Mouse (Mus musculus): ENCODE data around the gene Traf4.
A peak's percentile ranks its signal among the peaks of the same experiment; 100 is the strongest.

Traf4 gene

GRCm38 (mm10) chr11:78167257-78167959 is 2.0 kb upstream of the Traf4 start:
- no peak for DNase-seq (ENCODE audit: low spot score)

GRCm38 (mm10) chr11:78166640-78167039 is 1.3 kb upstream of the Traf4 start:
- no peak for DNase-seq (ENCODE audit: low spot score)

- DNase-seq (ENCODE audit: low spot score) = no peak
Observed at GRCm38 (mm10) chr11:78166161-78166560, 772 bp upstream of the Traf4 start.

GRCm38 (mm10) chr11:78165761-78166109 is 346 bp upstream of the Traf4 start:
- DNase-seq (ENCODE audit: low spot score) = no peak

- DNase-seq (ENCODE audit: low spot score) = no peak
Observed at GRCm38 (mm10) chr11:78164604-78164923, 825 bp downstream of the Traf4 start.

GRCm38 (mm10) chr11:78163681-78164603 is 1.4 kb downstream of the Traf4 start:
- DNase-seq (ENCODE audit: low spot score) = peak; percentile 55

GRCm38 (mm10) chr11:78163045-78163444 is 2.3 kb downstream of the Traf4 start:
- DNase-seq (ENCODE audit: low spot score) = no peak

- no peak for DNase-seq (ENCODE audit: low spot score)
Observed at GRCm38 (mm10) chr11:78162504-78162903, 2.9 kb downstream of the Traf4 start.

- DNase-seq (ENCODE audit: low spot score) = no peak
Observed at GRCm38 (mm10) chr11:78161968-78162367, 3.4 kb downstream of the Traf4 start.

- DNase-seq (ENCODE audit: low spot score) = no peak
Observed at GRCm38 (mm10) chr11:78161169-78161568, 4.2 kb downstream of the Traf4 start.

GRCm38 (mm10) chr11:78160675-78161074 is 4.7 kb downstream of the Traf4 start:
- no peak for DNase-seq (ENCODE audit: low spot score)

- DNase-seq (ENCODE audit: low spot score) = no peak
Observed at GRCm38 (mm10) chr11:78160171-78160570, 5.2 kb downstream of the Traf4 start.

GRCm38 (mm10) chr11:78159557-78159956 is 5.8 kb downstream of the Traf4 start:
- no peak for DNase-seq (ENCODE audit: low spot score)

GRCm38 (mm10) chr11:78159096-78159495 is 6.3 kb downstream of the Traf4 start:
- DNase-seq (ENCODE audit: low spot score) = peak; percentile 69

- DNase-seq (ENCODE audit: low spot score) = no peak
Observed at GRCm38 (mm10) chr11:78156156-78156699, 9.2 kb downstream of the Traf4 start.

- no peak for DNase-seq (ENCODE audit: low spot score)
Observed at GRCm38 (mm10) chr11:78155674-78156073, 9.7 kb downstream of the Traf4 start.

GRCm38 (mm10) chr11:78153778-78154177 is 11.6 kb downstream of the Traf4 start:
- DNase-seq (ENCODE audit: low spot score) = no peak

- DNase-seq (ENCODE audit: low spot score) = peak; percentile 61
Observed at GRCm38 (mm10) chr11:78152299-78153231, 12.8 kb downstream of the Traf4 start.

GRCm38 (mm10) chr11:78151161-78151560 is 14.2 kb downstream of the Traf4 start:
- no peak for DNase-seq (ENCODE audit: low spot score)

- DNase-seq (ENCODE audit: low spot score) = no peak
Observed at GRCm38 (mm10) chr11:78146707-78147543, 18.5 kb downstream of the Traf4 start.

GRCm38 (mm10) chr11:78146168-78146567 is 19.2 kb downstream of the Traf4 start:
- DNase-seq (ENCODE audit: low spot score) = no peak
